Mouse (Mus musculus) testis, adult 2 months (tissue): Measurements from ENCODE around the gene Rtbdn. TPM values are rescaled to one million over a fixed set of nuclear protein-coding genes. Genes with fewer than 3 reads are reported as not detected.

ENCODE experiments used
- H3K27ac ChIP-seq: fragments of 200-500 bp; 2 replicates; pipeline ENCODE4 v1.5.1; 2012; ENCODE audit warnings: low read depth, low read length; ENCODE audit not compliant: control insufficient read depth, insufficient read depth
- H3K27me3 ChIP-seq: fragments of 200-500 bp; 2 replicates; pipeline ENCODE4 v1.6.1; 2012; ENCODE audit warnings: mild to moderate bottlenecking, low read length, moderate library complexity; ENCODE audit not compliant: control insufficient read depth, insufficient read depth
- H3K36me3 ChIP-seq: fragments of 200-500 bp; 2 replicates; pipeline ENCODE4 v1.6.1; 2012; ENCODE audit warnings: mild to moderate bottlenecking, low read length; ENCODE audit not compliant: control insufficient read depth, insufficient read depth
- H3K4me1 ChIP-seq: fragments of 200-500 bp; 2 replicates; pipeline ENCODE4 v1.6.1; 2012; ENCODE audit warnings: low read length; ENCODE audit not compliant: control insufficient read depth, insufficient read depth
- H3K4me3 ChIP-seq: fragments of 200-500 bp; 2 replicates; pipeline ENCODE4 v1.5.1; 2012; ENCODE audit warnings: low read depth, mild to moderate bottlenecking, low read length, moderate library complexity, mixed read lengths; ENCODE audit not compliant: control insufficient read depth
- CTCF ChIP-seq: fragments of 200-500 bp; IDR thresholded peaks from 2 replicates; pipeline ENCODE4 v1.5.1; 2012; ENCODE audit warnings: low read depth, mild to moderate bottlenecking, inconsistent platforms, low read length, moderate library complexity; ENCODE audit not compliant: control insufficient read depth, insufficient read depth, insufficient replicate concordance
- POLR2A ChIP-seq: fragments of 200-500 bp; IDR thresholded peaks from 2 replicates; pipeline ENCODE4 v1.6.1; 2012; ENCODE audit warnings: low read depth, mild to moderate bottlenecking, inconsistent platforms, low read length, moderate library complexity; ENCODE audit not compliant: control insufficient read depth
- polyA plus RNA-seq: library from polyadenylated mRNA; depleted of rRNA; stranded (reverse); fragments of >200 nt; gene quantifications from 2 replicates; pipeline ENCODE4 v1.2.3, GENCODE M21; 2012

Gene Rtbdn
- polyA plus RNA-seq, 1 experiment = 0.32 TPM

GRCm38 (mm10) chr8:84925557-84925956 lies 21.2 kb upstream of the Rtbdn start:
- H3K36me3 ChIP-seq = no peaks in the 10 kb centered on the region
- H3K27me3 ChIP-seq = no peaks in the 10 kb centered on the region
- no peak for TF ChIP-seq POLR2A
- no peak for TF ChIP-seq CTCF

GRCm38 (mm10) chr8:84927513-84927912 lies 19.3 kb upstream of the Rtbdn start:
- H3K36me3 ChIP-seq = no peaks in the 10 kb centered on the region
- H3K4me3 ChIP-seq = no peak overlapping the region
- H3K27me3 ChIP-seq = no peaks in the 10 kb centered on the region
- H3K4me1 ChIP-seq = peaks cover 7% of the 10 kb centered on the region
- TF ChIP-seq CTCF (no peak), POLR2A (no peak)
- H3K27ac ChIP-seq = no peak overlapping the region

More at GRCm38 (mm10) chr8:84925557-84925956, 21.2 kb upstream of the Rtbdn start:
- no peak overlapping the region for H3K4me3 ChIP-seq
- H3K4me1 ChIP-seq = peaks cover 7% of the 10 kb centered on the region
- no peak overlapping the region for H3K27ac ChIP-seq

GRCm38 (mm10) chr8:84928456-84929306 lies 18.1 kb upstream of the Rtbdn start:
- Histone ChIP-seq H3K4me1 (peaks cover 7% of the 10 kb centered on the region), H3K27me3 (no peaks in the 10 kb centered on the region), H3K4me3 (peak overlapping the region; percentile 58), H3K36me3 (no peaks in the 10 kb centered on the region), H3K27ac (no peak overlapping the region)
- TF ChIP-seq CTCF (peak; percentile 80; the same call in 1 of the 2 replicates), POLR2A (no peak)

GRCm38 (mm10) chr8:84930582-84930981 lies 16.2 kb upstream of the Rtbdn start:
- Histone ChIP-seq H3K27me3 (no peaks in the 10 kb centered on the region), H3K27ac (no peak overlapping the region)

GRCm38 (mm10) chr8:84933767-84934559 lies 12.8 kb upstream of the Rtbdn start:
- TF ChIP-seq CTCF (no peak), POLR2A (no peak)
- no peaks in the 10 kb centered on the region for H3K27me3 ChIP-seq
- H3K4me1 ChIP-seq = peaks cover 21% of the 10 kb centered on the region
- no peaks in the 10 kb centered on the region for H3K36me3 ChIP-seq
- H3K4me3 ChIP-seq = no peak overlapping the region
- H3K27ac ChIP-seq = no peak overlapping the region

More at GRCm38 (mm10) chr8:84930582-84930981, 16.2 kb upstream of the Rtbdn start:
- H3K36me3 ChIP-seq = no peaks in the 10 kb centered on the region
- TF ChIP-seq CTCF (no peak), POLR2A (no peak)
- no peak overlapping the region for H3K4me3 ChIP-seq
- H3K4me1 ChIP-seq = peaks cover 17% of the 10 kb centered on the region

- Histone ChIP-seq H3K27ac (no peak overlapping the region), H3K4me1 (peaks cover 18% of the 10 kb centered on the region), H3K4me3 (no peak overlapping the region), H3K27me3 (no peaks in the 10 kb centered on the region), H3K36me3 (no peaks in the 10 kb centered on the region)
- TF ChIP-seq POLR2A (no peak), CTCF (no peak)
Observed at GRCm38 (mm10) chr8:84934860-84935259, 11.9 kb upstream of the Rtbdn start.

- TF ChIP-seq POLR2A (no peak), CTCF (no peak)
- Histone ChIP-seq H3K27me3 (no peaks in the 10 kb centered on the region), H3K36me3 (no peaks in the 10 kb centered on the region), H3K4me3 (no peak overlapping the region), H3K27ac (no peak overlapping the region), H3K4me1 (peaks cover 18% of the 10 kb centered on the region)
Observed at GRCm38 (mm10) chr8:84935489-84935888, 11.3 kb upstream of the Rtbdn start.
